12 mouse cellular contexts compared by ENCODE assay signal in genomic region chr7:46251841-46252240, GRCm38 (mm10). TPM values are rescaled to one million over a fixed set of nuclear protein-coding genes. Genes with fewer than 3 reads are reported as not detected.
DNase-seq lines count a peak whose midpoint lies in the region; ATAC-seq and TF ChIP-seq lines count a peak whose summit lies in the region.
"Had no signal": no experiment of that assay in that cellular context is flagged by ENCODE, and none has a peak within 500 bp of the region (broad histone marks: within the 10 kb centered on the region; RNA-seq: fewer than 3 reads in every experiment).

No protein-coding gene starts in this region.

- H3K27me3 ChIP-seq in forebrain, embryonic 10.5 days (ENCODE audit: poor library complexity, severe bottlenecking), result no peaks in the 10 kb centered on the region
- H3K27me3 ChIP-seq in forebrain, embryonic 16.5 days (replicated peaks; ENCODE audit: control insufficient read depth, insufficient read depth, low read length), result no peaks in the 10 kb centered on the region
- H3K27me3 ChIP-seq in C2C12 (ENCODE audit: control insufficient read depth, insufficient read depth, insufficient read length), result peaks cover 10% of the 10 kb centered on the region
- H3K27me3 ChIP-seq: neural tube, embryonic 15.5 days had no signal

- no peaks in the 10 kb centered on the region for H3K79me3 ChIP-seq in C2C12 (ENCODE audit: low read depth)

- H3K9ac ChIP-seq in forebrain, embryonic 16.5 days (replicated peaks; ENCODE audit: low read depth, low read length), result no peak overlapping the region
- H3K9ac ChIP-seq: heart, embryonic 15.5 days; neural tube, embryonic 15.5 days had no signal

- intact Hi-C loops in heart, postnatal 36 days (cut with DNase I), result no loop called here

- no peak overlapping the region for H3ac ChIP-seq in C2C12 (ENCODE audit: control insufficient read depth, insufficient read length, low read depth)

- WGBS in forebrain, embryonic 10.5 days, result 87% methylated on average over 4 of the region's 4 CpGs
- 90% methylated on average over 4 of the region's 4 CpGs for WGBS in forebrain, embryonic 16.5 days
- WGBS in lung, adult 2 months, result 76% methylated on average over 4 of the region's 4 CpGs

- H3K4me3 ChIP-seq in forebrain, embryonic 10.5 days, result no peak overlapping the region
- no peak overlapping the region for H3K4me3 ChIP-seq in forebrain, embryonic 16.5 days (replicated peaks; ENCODE audit: low read length)
- no peak overlapping the region for H3K4me3 ChIP-seq in lung, adult 2 months (replicated peaks; ENCODE audit: extremely low read depth, low read depth, low read length)
- H3K4me3 ChIP-seq in C2C12 (ENCODE audit: insufficient read depth, poor library complexity, severe bottlenecking), result no peak overlapping the region
- H3K4me3 ChIP-seq: heart, embryonic 15.5 days; limb, embryonic 10.5 days; neural tube, embryonic 15.5 days had no signal

- no peak for DNase-seq in forebrain, embryonic 10.5 days (ENCODE audit: extremely low spot score, low spot score)
- no peak for DNase-seq in lung, adult 2 months
- DNase-seq in lung, postnatal 14 days, result no peak
- DNase-seq in induced T-regulatory cell, adult 2 months (ENCODE audit: low read depth), result peak; percentile 9
- DNase-seq in heart, postnatal 36 days, result no peak
- DNase-seq in left cerebral cortex, adult 11 months (ENCODE audit: low spot score), result no peak

- H3K27ac ChIP-seq in forebrain, embryonic 10.5 days, result 0 out of 2 replicates have a peak overlapping the region, but pooled peaks have one; percentile 2
- H3K27ac ChIP-seq in forebrain, embryonic 16.5 days (ENCODE audit: low read length), result no peak overlapping the region
- H3K27ac ChIP-seq: heart, embryonic 15.5 days; limb, embryonic 10.5 days; neural tube, embryonic 15.5 days had no signal

- H3K36me3 ChIP-seq in forebrain, embryonic 10.5 days (replicated peaks), result no peaks in the 10 kb centered on the region
- H3K36me3 ChIP-seq in forebrain, embryonic 16.5 days (ENCODE audit: control insufficient read depth, insufficient read depth), result no peaks in the 10 kb centered on the region
- H3K36me3 ChIP-seq in C2C12 (ENCODE audit: control insufficient read depth, insufficient read depth), result no peaks in the 10 kb centered on the region
- H3K36me3 ChIP-seq: heart, embryonic 15.5 days; limb, embryonic 10.5 days; neural tube, embryonic 15.5 days had no signal

- TF ChIP-seq CTCF in lung, adult 2 months (IDR thresholded peaks at IDR 0.05; ENCODE audit: insufficient read depth, low read length), result peak; percentile 3; the same call in 1 of the 2 replicates
- peak; percentile 48 for TF ChIP-seq CTCF in C2C12 (IDR thresholded peaks at IDR 0.05; ENCODE audit: control insufficient read depth, insufficient read depth, insufficient read length)

- H3K4me2 ChIP-seq in forebrain, embryonic 16.5 days (ENCODE audit: low read length), result no peak overlapping the region
- H3K4me2 ChIP-seq: heart, embryonic 15.5 days; neural tube, embryonic 15.5 days had no signal

- H3K79me2 ChIP-seq in C2C12 (ENCODE audit: control insufficient read depth, insufficient read depth), result no peaks in the 10 kb centered on the region

- H3K4me1 ChIP-seq in forebrain, embryonic 10.5 days, result peaks cover 12% of the 10 kb centered on the region
- H3K4me1 ChIP-seq in forebrain, embryonic 16.5 days (replicated peaks; ENCODE audit: control insufficient read depth, insufficient read depth, low read length), result no peaks in the 10 kb centered on the region
- H3K4me1 ChIP-seq in lung, adult 2 months (ENCODE audit: control insufficient read depth, insufficient read depth, low read length), result no peaks in the 10 kb centered on the region
- H3K4me1 ChIP-seq: neural tube, embryonic 15.5 days had no signal

- no peaks in the 10 kb centered on the region for H3K9me3 ChIP-seq in forebrain, embryonic 10.5 days
- H3K9me3 ChIP-seq in forebrain, embryonic 16.5 days (ENCODE audit: control insufficient read depth, low read length), result no peaks in the 10 kb centered on the region
- H3K9me3 ChIP-seq: heart, embryonic 15.5 days; limb, embryonic 10.5 days; neural tube, embryonic 15.5 days had no signal

- TF ChIP-seq POLR2A in lung, adult 2 months (IDR thresholded peaks at IDR 0.05; ENCODE audit: borderline replicate concordance, extremely low read depth, low read depth, low read length), result no peak

- no peak for ATAC-seq in forebrain, embryonic 16.5 days
- ATAC-seq: midbrain, embryonic 16.5 days had no signal

TF ChIP-seq in C2C12, 6 proteins besides CTCF, POLR2A, EP300 and RAD21:
- TF ChIP-seq FOSL1 (IDR thresholded peaks at IDR 0.05; ENCODE audit: insufficient read depth, low read length, poor library complexity, severe bottlenecking), result no peak
- no peak for TF ChIP-seq USF1 (IDR thresholded peaks at IDR 0.05; ENCODE audit: low read depth)
- no peak for TF ChIP-seq MYOD1 (IDR thresholded peaks at IDR 0.05; ENCODE audit: control insufficient read depth, insufficient read length, low read depth)
- no peak for TF ChIP-seq CEBPB (IDR thresholded peaks at IDR 0.05; ENCODE audit: low read depth)
- TF ChIP-seq MAX (IDR thresholded peaks at IDR 0.05), result no peak
- no peak for TF ChIP-seq MYOG (IDR thresholded peaks at IDR 0.05; ENCODE audit: control insufficient read depth, extremely low read depth, insufficient read length)
TF ChIP-seq in C2C12: peak in this region for 0.

RNA-seq across cellular contexts. Expression of gene Otog, which starts 11.1 kb away (rescaled TPM):
- polyA plus RNA-seq in forebrain, embryonic 10.5 days (2016; fragmentation: Nextera tagmentation; extraction: Ambion mirVana), result 0.07 TPM in 1 of 2 replicates, not detected in the other
- polyA plus RNA-seq in forebrain, embryonic 16.5 days (2015; fragmentation: Nextera tagmentation; extraction: Ambion mirVana), result not detected in 2 replicates
- not detected in 2 replicates for polyA plus RNA-seq in lung, adult 2 months (2012; rRNA removed)
- polyA plus RNA-seq in C2C12 (2012; fragmentation: generic; extraction: Trizol), result 0.04 TPM
- total RNA-seq in heart, postnatal 36 days (2021), result under 1 TPM in 1 of 2 experiments, not detected in 1; 0.06 TPM
- polyA plus RNA-seq: heart, embryonic 15.5 days had no signal

RNA-seq across cellular contexts. Expression of gene Ush1c, which starts 13.5 kb away (rescaled TPM):
- polyA plus RNA-seq in forebrain, embryonic 10.5 days (2016; fragmentation: Nextera tagmentation; extraction: Ambion mirVana), result 3.6 and 4.4 TPM in 2 replicates
- polyA plus RNA-seq in forebrain, embryonic 16.5 days (2015; fragmentation: Nextera tagmentation; extraction: Ambion mirVana), result 1.2 and 2.5 TPM in 2 replicates
- 0.36 TPM in 1 of 2 replicates, not detected in the other for polyA plus RNA-seq in lung, adult 2 months (2012; rRNA removed)
- not detected for polyA plus RNA-seq in C2C12 (2012; fragmentation: generic; extraction: Trizol)
- total RNA-seq in heart, postnatal 36 days (2021), result 1 to 10 TPM; 5.8 to 7.4 TPM
